Mouse (Mus musculus): Measurements from ENCODE around the gene Camk1.
A peak's percentile ranks its signal among the peaks of the same experiment; 100 is the strongest.
"Not testable (repeated sequence)": the region's sequence is repeated elsewhere in the genome, so short reads cannot be mapped to it uniquely, and the experiment has no call there.

The Camk1 gene

GRCm38 (mm10) chr6:113361476-113361875 lies 17.7 kb upstream of the Camk1 start:
- DNase-seq (ENCODE audit: low read depth) = no peak

GRCm38 (mm10) chr6:113353696-113354095 lies 9.9 kb upstream of the Camk1 start:
- DNase-seq (ENCODE audit: low read depth) = no peak

GRCm38 (mm10) chr6:113352820-113353219 lies 9.0 kb upstream of the Camk1 start:
- no peak for DNase-seq (ENCODE audit: low read depth)

DNA sequence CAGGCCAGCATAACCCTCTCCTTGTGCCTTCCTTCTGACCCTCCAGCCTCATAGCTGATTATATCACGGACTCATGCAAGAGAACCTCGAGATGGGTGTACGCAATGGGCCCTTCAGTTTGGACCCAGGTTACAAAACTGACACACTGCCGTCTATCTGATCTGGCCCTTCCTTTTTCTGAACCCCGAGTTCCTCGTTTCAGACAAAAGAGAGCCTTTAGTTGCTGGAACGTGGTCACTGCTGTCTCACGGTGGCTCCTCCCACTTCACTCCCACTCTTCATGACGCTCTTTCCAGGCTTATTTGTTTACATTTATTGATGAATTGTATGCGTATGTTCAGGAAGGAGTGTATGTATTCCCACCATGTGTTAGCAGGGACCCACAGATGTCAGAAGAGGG lies 7.9 kb upstream of the Camk1 start:
- no peak for DNase-seq (ENCODE audit: low read depth)

- no peak for DNase-seq (ENCODE audit: low read depth)
Observed at GRCm38 (mm10) chr6:113351161-113351560, 7.4 kb upstream of the Camk1 start.

DNA sequence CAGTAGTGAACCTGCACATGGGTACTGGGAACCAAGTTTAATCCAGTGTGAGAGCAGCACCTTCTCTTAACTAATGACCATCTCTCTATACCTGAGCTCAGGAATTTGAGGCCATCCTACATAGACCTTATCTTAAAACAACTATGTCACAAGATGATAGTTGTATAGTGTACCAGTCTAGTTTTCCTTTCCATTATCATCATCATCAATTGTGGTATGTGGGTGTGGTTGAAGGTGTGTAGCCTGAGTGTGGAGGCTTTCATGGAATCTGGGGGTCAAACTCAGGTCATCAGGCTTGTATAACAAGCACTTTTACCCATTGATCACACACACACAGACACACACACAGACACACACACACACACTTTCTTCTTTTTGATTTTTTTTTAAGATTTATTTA lies 6.8 kb upstream of the Camk1 start:
- DNase-seq (ENCODE audit: low read depth) = no peak

DNA sequence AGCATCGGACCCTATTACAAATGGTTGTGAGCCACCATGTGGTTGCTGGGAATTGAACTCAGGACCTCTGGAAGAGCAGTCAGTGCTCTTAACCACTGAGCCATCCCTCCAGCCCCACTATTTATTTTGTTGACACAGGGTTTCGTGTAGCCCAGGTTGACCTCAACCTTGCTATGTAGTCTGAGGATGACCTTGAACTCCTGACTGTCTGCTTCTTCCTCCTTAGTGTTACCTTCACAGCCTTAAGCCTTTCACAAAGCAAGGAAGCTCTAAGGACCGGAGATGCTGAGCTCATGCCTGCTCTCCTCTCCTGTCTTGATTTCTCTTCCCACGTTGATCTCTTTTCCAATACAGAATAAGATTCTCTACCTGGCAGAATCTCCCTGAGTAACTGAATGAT lies 3.1 kb upstream of the Camk1 start:
- no peak for DNase-seq (ENCODE audit: low read depth)

DNA sequence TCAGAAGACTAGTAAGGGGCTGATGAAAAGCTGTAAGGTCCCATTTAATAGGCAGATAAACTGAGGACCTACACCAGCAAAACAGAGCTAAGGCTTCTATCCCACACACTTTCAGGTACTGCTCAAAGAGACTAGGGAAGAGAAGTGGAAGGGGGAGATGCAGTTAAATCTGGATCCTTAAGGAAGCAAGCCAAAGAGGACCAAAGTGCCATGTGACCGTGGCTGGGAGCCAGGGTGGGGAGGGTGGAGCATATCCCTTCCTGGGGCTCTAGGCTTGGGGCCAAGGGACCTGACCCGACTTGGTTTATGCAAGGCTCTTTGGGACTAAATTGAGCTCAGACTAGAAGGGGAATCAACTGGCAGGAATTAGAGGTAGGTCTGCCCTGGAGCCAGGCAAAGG lies 537 bp upstream of the Camk1 start:
- DNase-seq (ENCODE audit: low read depth) = peak; percentile 77

GRCm38 (mm10) chr6:113342297-113342696 lies 1.5 kb downstream of the Camk1 start:
- DNase-seq (ENCODE audit: low read depth) = no peak

DNA sequence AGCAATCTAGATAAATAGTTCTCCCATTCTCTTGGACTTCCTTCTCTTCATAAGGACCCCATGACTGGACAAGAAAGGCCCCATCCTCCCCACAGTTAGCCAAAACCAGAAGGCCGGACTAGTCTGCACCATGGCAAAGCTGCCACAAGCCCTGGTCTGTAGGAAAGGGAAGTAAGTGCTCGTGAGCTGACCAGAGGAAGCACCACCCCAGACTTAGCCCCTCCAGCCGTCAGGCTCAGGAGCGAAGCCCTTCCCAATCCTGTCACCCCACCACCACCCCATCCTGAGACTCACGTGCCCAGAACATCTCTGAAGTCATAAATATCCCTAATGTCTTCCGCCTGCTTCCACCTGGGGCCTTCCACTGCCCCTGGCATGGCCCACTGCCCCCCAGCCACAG lies 2.2 kb downstream of the Camk1 start:
- no peak for DNase-seq (ENCODE audit: low read depth)

DNA sequence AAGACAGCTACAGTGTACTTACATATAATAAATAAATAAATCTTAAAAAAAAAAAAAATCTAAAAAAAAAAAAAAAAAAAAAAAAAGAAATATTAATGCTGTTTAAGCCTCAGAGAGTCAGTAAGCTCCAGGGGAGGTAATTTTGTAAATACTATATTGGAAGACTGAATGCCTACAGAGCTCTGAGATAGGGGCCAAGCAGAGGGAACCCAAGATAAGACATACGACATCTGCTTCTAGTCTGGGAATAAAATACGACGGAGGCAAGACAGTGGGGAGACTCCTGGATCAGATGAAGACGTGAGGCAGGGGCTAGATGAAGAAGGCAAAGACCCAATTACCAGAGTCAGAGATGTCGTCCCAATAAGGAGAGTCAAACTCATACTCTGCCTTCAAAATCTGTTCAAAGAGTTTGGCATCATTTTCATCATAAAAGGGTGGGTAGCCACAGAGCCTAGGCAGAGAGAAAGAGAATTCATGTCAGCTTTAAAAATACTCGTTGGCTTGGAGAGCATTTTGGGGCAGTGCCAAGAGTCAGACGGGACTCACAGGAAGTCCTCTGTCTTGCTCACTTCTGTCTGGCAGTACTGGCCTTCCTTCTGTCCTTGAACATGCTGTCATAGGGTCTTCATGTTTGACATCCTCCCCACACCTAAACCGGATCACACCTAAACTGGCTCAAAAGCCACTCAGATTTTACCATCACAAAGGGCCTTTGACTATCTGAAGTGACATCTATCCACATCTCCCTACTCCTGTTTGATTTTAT lies 6.7 kb downstream of the Camk1 start:
- no peak for DNase-seq (ENCODE audit: low read depth)

DNA sequence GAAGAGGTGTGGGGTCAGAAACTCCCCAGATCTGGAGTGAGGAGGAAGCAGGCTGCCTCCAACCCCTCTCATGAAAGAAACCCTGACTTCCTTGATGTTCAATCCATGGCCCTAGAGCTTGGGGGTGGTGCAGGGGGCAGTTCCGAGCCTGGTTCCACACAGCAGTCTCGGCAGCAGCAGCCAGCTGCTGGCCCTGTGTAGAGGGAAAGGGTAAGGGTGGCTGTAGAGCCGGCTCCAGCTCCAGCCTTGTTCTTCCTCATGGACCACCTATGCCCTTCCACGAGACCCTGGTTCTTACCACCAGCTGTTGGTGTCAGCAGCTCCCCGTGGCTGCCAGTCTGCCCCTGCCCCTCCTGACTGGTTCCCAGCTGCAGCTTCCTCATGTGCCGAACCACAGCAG lies 9.6 kb downstream of the Camk1 start:
- DNase-seq (ENCODE audit: low read depth) = no peak

DNA sequence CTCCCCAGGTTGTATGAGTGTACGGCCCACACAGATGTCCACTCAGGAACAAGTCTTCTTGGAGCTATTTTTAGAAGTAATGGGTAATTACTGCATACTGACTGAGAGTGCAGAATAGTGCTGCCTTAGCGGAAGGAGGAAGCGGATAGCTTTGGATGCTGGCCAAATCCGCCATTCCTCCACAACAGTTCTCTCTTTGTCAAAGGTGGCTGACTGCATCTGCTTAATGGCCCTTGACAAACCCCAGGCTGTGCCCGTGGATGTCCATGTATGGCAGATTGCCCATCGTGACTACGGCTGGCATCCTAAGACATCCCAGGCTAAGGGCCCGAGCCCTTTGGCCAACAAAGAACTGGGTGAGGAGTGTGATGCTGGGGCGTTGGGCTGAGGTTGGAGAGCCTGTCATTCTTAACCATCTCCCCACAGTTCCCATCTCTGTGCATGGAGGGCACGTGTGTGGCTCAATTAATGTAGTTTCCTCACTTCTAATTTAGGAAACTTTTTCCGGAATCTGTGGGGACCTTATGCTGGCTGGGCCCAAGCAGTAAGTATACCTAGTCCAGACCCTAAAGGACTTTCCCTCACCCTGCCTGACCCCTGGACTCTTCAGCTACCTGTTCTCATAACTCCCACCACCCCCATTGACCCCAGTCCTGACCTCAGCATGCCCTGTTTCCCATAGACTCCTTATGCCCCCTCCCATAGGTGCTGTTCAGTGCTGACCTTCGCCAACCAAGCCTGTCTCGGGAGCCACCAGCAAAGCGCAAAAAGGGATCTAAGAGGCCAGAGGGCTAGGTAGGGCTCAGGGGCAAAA lies 10.4 kb downstream of the Camk1 start:
- peak; percentile 48 for DNase-seq (ENCODE audit: low read depth)

GRCm38 (mm10) chr6:113332734-113333133 lies 11.1 kb downstream of the Camk1 start:
- DNase-seq (ENCODE audit: low read depth) = not testable (repeated sequence)

GRCm38 (mm10) chr6:113331721-113332120 lies 12.1 kb downstream of the Camk1 start:
- no peak for DNase-seq (ENCODE audit: low read depth)

GRCm38 (mm10) chr6:113330547-113330946 lies 13.2 kb downstream of the Camk1 start:
- no peak for DNase-seq (ENCODE audit: low read depth)

- no peak for DNase-seq (ENCODE audit: low read depth)
Observed at GRCm38 (mm10) chr6:113329396-113329795, 14.4 kb downstream of the Camk1 start.

DNA sequence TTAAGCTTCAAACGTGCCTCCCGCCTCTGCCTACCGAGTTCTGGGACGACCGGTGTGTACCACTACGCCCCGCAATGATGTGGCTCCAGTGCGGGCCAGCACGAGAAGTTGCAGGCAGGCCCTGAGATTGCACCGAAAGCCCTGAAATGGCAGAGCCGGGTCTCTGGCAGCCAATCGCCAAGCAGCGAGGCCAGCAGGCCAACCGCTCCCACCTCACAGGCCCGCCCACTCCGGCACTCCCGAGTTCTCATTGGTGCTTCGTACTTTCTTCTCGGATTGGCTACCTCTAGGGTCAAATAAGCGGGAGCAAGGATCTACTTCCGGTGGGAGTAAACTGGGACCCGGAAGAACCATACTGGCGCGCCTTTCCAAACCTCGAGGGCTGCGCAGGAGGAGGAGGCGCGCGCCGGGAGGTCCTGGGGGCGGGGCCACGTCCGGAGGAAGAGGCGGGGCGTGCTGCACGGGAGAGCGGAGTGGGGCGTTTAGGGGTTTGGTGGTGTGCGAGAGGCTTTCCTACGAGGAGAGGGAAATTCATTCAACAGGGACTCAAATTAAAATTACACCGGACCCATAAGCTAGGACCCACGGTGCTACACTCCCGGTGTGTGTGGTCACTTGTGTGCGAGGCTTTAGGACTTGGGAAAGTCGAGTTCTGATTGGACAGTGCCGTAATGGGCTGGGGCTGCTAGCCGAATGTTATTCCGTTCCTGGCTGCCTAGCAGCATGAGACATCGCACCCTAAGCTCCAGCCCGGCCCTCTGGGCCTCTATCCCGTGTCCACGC lies 17.1 kb downstream of the Camk1 start, which contains the start of gene Ogg1:
Gene Ogg1, plus strand, starts transcription at position 440 of the 783 bp plus-strand sequence.
- DNase-seq (ENCODE audit: low read depth) = peak; percentile 98

GRCm38 (mm10) chr6:113315972-113316371 lies 27.8 kb downstream of the Camk1 start:
- DNase-seq (ENCODE audit: low read depth) = no peak

DNA sequence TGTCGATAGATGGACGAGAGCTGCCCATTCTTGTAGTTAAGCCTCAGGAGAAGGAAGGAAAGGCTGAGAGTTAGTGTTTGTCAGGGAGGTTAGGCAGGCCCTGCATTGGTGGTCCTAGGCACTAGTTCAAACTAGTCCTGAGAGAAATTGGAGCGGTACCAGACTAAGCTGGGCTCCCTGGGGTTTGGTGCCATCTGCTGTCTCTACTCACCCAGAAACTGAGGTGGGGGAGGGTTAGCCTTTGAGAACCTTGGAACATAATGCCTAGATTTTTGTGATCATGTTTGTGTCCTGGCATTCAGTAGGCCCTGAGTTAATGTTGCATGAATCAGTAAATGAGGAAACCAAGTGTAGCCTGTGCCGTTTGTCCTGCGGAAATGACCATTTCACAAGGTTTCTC lies 35.6 kb downstream of the Camk1 start:
- peak; percentile 82 for DNase-seq (ENCODE audit: low read depth)

GRCm38 (mm10) chr6:113307481-113308121 lies 36.2 kb downstream of the Camk1 start:
- peak; percentile 50 for DNase-seq (ENCODE audit: low read depth)

DNA sequence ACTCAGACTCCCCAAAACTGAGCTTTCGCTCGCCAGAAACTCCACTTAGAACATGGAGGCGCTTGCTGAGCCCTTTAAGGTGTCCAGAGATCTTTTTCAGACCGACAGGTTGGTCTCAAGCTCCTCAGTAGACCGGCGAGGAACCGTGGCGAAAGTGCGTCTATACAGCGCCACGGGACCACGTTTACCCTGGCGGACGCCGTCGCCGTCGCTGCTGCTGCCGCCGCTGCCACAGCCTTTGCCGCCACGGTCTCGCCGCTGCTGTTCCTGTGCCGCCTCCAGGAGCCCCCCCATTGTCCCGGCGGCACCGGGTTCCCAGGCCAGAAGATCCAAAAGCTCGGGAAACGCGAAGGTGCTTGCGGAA lies 36.8 kb downstream of the Camk1 start, which contains the start of gene Brpf1:
Gene Brpf1, plus strand, starts transcription at position 152 of the 364 bp plus-strand sequence.
- DNase-seq (ENCODE audit: low read depth) = no peak
